Mouse (Mus musculus): ENCODE data around the gene Olfr1395. TPM values are rescaled to one million over a fixed set of nuclear protein-coding genes. Genes with fewer than 3 reads are reported as not detected.

Gene Olfr1395
- not detected in 2 replicates for polyA plus RNA-seq (2012; rRNA removed; ENCODE audit: low replicate concordance)

GRCm38 (mm10) chr11:49141974-49142373 is at the start of gene Olfr1395:
Gene Olfr1395, plus strand, starts transcription at chr11:49142274.

GRCm38 (mm10) chr11:49114774-49115173 is 27.3 kb upstream of the Olfr1395 start, which contains the start of gene Olfr1396:
Gene Olfr1396, minus strand, starts transcription at chr11:49114874.

GRCm38 (mm10) chr11:49154077-49154476 is 12.0 kb downstream of the Olfr1395 start, which contains the start of gene Olfr1394:
Gene Olfr1394, plus strand, starts transcription at chr11:49154377.

GRCm38 (mm10) chr11:49186955-49187488 is 44.9 kb downstream of the Olfr1395 start, which contains the start of gene Btnl9:
Gene Btnl9, minus strand, starts transcription at chr11:49187159.

Other genes starting within 250 kb of the Olfr1395 start
- gene Gm5431, start 240.1 kb upstream of the Olfr1395 start, polyA plus RNA-seq (2012; rRNA removed; ENCODE audit: low replicate concordance) = 0.06 and 0.66 TPM in 2 replicates
- 4.3 and 16.0 TPM in 2 replicates for gene Psme2b, start 196.1 kb upstream of the Olfr1395 start, polyA plus RNA-seq (2012; rRNA removed; ENCODE audit: low replicate concordance)
- gene Olfr56, start 163.4 kb upstream of the Olfr1395 start, polyA plus RNA-seq (2012; rRNA removed; ENCODE audit: low replicate concordance) = 0.07 TPM in 1 of 2 replicates, not detected in the other
- gene 9930111J21Rik1, start 162.9 kb upstream of the Olfr1395 start, polyA plus RNA-seq (2012; rRNA removed; ENCODE audit: low replicate concordance) = 0.21 and 0.46 TPM in 2 replicates
- gene Gm12185, start 150.0 kb upstream of the Olfr1395 start, polyA plus RNA-seq (2012; rRNA removed; ENCODE audit: low replicate concordance) = 0.04 and 0.05 TPM in 2 replicates
- gene Tgtp1, start 148.1 kb upstream of the Olfr1395 start, polyA plus RNA-seq (2012; rRNA removed; ENCODE audit: low replicate concordance) = 0.16 and 0.33 TPM in 2 replicates
- gene 9930111J21Rik2, start 91.0 kb upstream of the Olfr1395 start, polyA plus RNA-seq (2012; rRNA removed; ENCODE audit: low replicate concordance) = 0.05 and 0.09 TPM in 2 replicates
- 0.18 and 0.72 TPM in 2 replicates for gene Tgtp2, start 78.1 kb upstream of the Olfr1395 start, polyA plus RNA-seq (2012; rRNA removed; ENCODE audit: low replicate concordance)
- 2.2 and 5.1 TPM in 2 replicates for gene Ifi47, start 65.7 kb upstream of the Olfr1395 start, polyA plus RNA-seq (2012; rRNA removed; ENCODE audit: low replicate concordance)
- gene Olfr1396, start 27.4 kb upstream of the Olfr1395 start, polyA plus RNA-seq (2012; rRNA removed; ENCODE audit: low replicate concordance) = not detected in 2 replicates
- gene Olfr1394, start 12.1 kb downstream of the Olfr1395 start, polyA plus RNA-seq (2012; rRNA removed; ENCODE audit: low replicate concordance) = not detected in 2 replicates
- gene Btnl9, start 44.9 kb downstream of the Olfr1395 start, polyA plus RNA-seq (2012; rRNA removed; ENCODE audit: low replicate concordance) = 1.8 and 1.9 TPM in 2 replicates
- 0.33 and 0.69 TPM in 2 replicates for gene Zfp62, start 61.0 kb downstream of the Olfr1395 start, polyA plus RNA-seq (2012; rRNA removed; ENCODE audit: low replicate concordance)
- gene Mgat1, start 101.9 kb downstream of the Olfr1395 start, polyA plus RNA-seq (2012; rRNA removed; ENCODE audit: low replicate concordance) = 123 and 188 TPM in 2 replicates
- gene Olfr1393, start 136.0 kb downstream of the Olfr1395 start, polyA plus RNA-seq (2012; rRNA removed; ENCODE audit: low replicate concordance) = 0.27 TPM in 1 of 2 replicates, not detected in the other
- gene Olfr1392, start 143.0 kb downstream of the Olfr1395 start, polyA plus RNA-seq (2012; rRNA removed; ENCODE audit: low replicate concordance) = 0.05 TPM in 1 of 2 replicates, not detected in the other
- not detected in 2 replicates for gene Olfr10, start 162.5 kb downstream of the Olfr1395 start, polyA plus RNA-seq (2012; rRNA removed; ENCODE audit: low replicate concordance)
- gene Olfr1391, start 180.5 kb downstream of the Olfr1395 start, polyA plus RNA-seq (2012; rRNA removed; ENCODE audit: low replicate concordance) = not detected in 2 replicates
- not detected in 2 replicates for gene Olfr1390, start 192.9 kb downstream of the Olfr1395 start, polyA plus RNA-seq (2012; rRNA removed; ENCODE audit: low replicate concordance)

All from duodenum, adult 2 months (tissue).